Mouse (Mus musculus): Measurements from ENCODE around the gene Pnrc2. TPM values are rescaled to one million over a fixed set of nuclear protein-coding genes. Genes with fewer than 3 reads are reported as not detected.

Gene Pnrc2
- total RNA-seq, 2 experiments from 2014 or later = 106 TPM

- peak; percentile 44; the same call in 1 of the 2 replicates for ATAC-seq (replicated peaks; ENCODE audit: low FRiP score, poor library complexity, severe bottlenecking)
These were observed 39.4 kb downstream of the Pnrc2 start for GRCm38 (mm10) chr4:135834124-135834717.

- ATAC-seq (replicated peaks; ENCODE audit: low FRiP score, poor library complexity, severe bottlenecking) = no peak
These were observed 40.1 kb downstream of the Pnrc2 start for GRCm38 (mm10) chr4:135833301-135834123.

- ATAC-seq (replicated peaks; ENCODE audit: low FRiP score, poor library complexity, severe bottlenecking) = no peak
These were observed 41.6 kb downstream of the Pnrc2 start for GRCm38 (mm10) chr4:135832070-135832469.

- no peak for ATAC-seq (replicated peaks; ENCODE audit: low FRiP score, poor library complexity, severe bottlenecking)
These were observed 45.2 kb downstream of the Pnrc2 start for GRCm38 (mm10) chr4:135828491-135828890.

GRCm38 (mm10) chr4:135824254-135824653, 49.4 kb downstream of the Pnrc2 start:
- ATAC-seq (replicated peaks; ENCODE audit: low FRiP score, poor library complexity, severe bottlenecking) = no peak

- ATAC-seq (replicated peaks; ENCODE audit: low FRiP score, poor library complexity, severe bottlenecking) = peak; percentile 65; the same call in 1 of the 2 replicates
These were observed 50.4 kb downstream of the Pnrc2 start for GRCm38 (mm10) chr4:135823298-135823697.

GRCm38 (mm10) chr4:135821772-135822171, 51.9 kb downstream of the Pnrc2 start:
- no peak for ATAC-seq (replicated peaks; ENCODE audit: low FRiP score, poor library complexity, severe bottlenecking)

Other genes starting within 250 kb of the Pnrc2 start
- 2.7 and 3.8 TPM in 2 replicates for gene Ifnlr1, start 187.6 kb downstream of the Pnrc2 start, total RNA-seq (2015; ENCODE audit: low replicate concordance)
- 1.4 and 1.7 TPM in 2 replicates for gene Ifnlr1, start 187.6 kb downstream of the Pnrc2 start, total RNA-seq (2017; ENCODE audit: low replicate concordance)
- not detected in 2 replicates for gene Il22ra1, start 145.7 kb downstream of the Pnrc2 start, total RNA-seq (2015; ENCODE audit: low replicate concordance)
- gene Il22ra1, start 145.7 kb downstream of the Pnrc2 start, total RNA-seq (2017; ENCODE audit: low replicate concordance) = not detected in 2 replicates
- gene Myom3, start 114.1 kb downstream of the Pnrc2 start, total RNA-seq (2015; ENCODE audit: low replicate concordance) = not detected in 2 replicates
- gene Myom3, start 114.1 kb downstream of the Pnrc2 start, total RNA-seq (2017; ENCODE audit: low replicate concordance) = 0.51 TPM in 1 of 2 replicates, not detected in the other
- 116 and 151 TPM in 2 replicates for gene Srsf10, start 18.1 kb downstream of the Pnrc2 start, total RNA-seq (2015; ENCODE audit: low replicate concordance)
- 176 and 297 TPM in 2 replicates for gene Srsf10, start 18.1 kb downstream of the Pnrc2 start, total RNA-seq (2017; ENCODE audit: low replicate concordance)
- gene Cnr2, start 21.5 kb upstream of the Pnrc2 start, total RNA-seq (2015; ENCODE audit: low replicate concordance) = 2.9 and 5.2 TPM in 2 replicates
- 3.6 and 4.1 TPM in 2 replicates for gene Cnr2, start 21.5 kb upstream of the Pnrc2 start, total RNA-seq (2017; ENCODE audit: low replicate concordance)
- gene Fuca1, start 46.9 kb upstream of the Pnrc2 start, total RNA-seq (2015; ENCODE audit: low replicate concordance) = 9.2 and 15.2 TPM in 2 replicates
- 29.4 and 31.6 TPM in 2 replicates for gene Fuca1, start 46.9 kb upstream of the Pnrc2 start, total RNA-seq (2017; ENCODE audit: low replicate concordance)
- 17.3 and 45.4 TPM in 2 replicates for gene Hmgcl, start 72.6 kb upstream of the Pnrc2 start, total RNA-seq (2015; ENCODE audit: low replicate concordance)
- gene Hmgcl, start 72.6 kb upstream of the Pnrc2 start, total RNA-seq (2017; ENCODE audit: low replicate concordance) = 15.6 and 15.8 TPM in 2 replicates
- 2.3 and 7.9 TPM in 2 replicates for gene Gale, start 89.9 kb upstream of the Pnrc2 start, total RNA-seq (2015; ENCODE audit: low replicate concordance)
- gene Gale, start 89.9 kb upstream of the Pnrc2 start, total RNA-seq (2017; ENCODE audit: low replicate concordance) = 2.3 and 4.2 TPM in 2 replicates
- gene Lypla2, start 98.8 kb upstream of the Pnrc2 start, total RNA-seq (2015; ENCODE audit: low replicate concordance) = 14.6 and 25.2 TPM in 2 replicates
- 4.5 and 6.1 TPM in 2 replicates for gene Lypla2, start 98.8 kb upstream of the Pnrc2 start, total RNA-seq (2017; ENCODE audit: low replicate concordance)
- gene Pithd1, start 113.4 kb upstream of the Pnrc2 start, total RNA-seq (2015; ENCODE audit: low replicate concordance) = 24.4 and 34.5 TPM in 2 replicates
- 72.0 and 131 TPM in 2 replicates for gene Pithd1, start 113.4 kb upstream of the Pnrc2 start, total RNA-seq (2017; ENCODE audit: low replicate concordance)
- gene Eloa, start 147.9 kb upstream of the Pnrc2 start, total RNA-seq (2015; ENCODE audit: low replicate concordance) = 35.7 and 44.5 TPM in 2 replicates
- gene Eloa, start 147.9 kb upstream of the Pnrc2 start, total RNA-seq (2017; ENCODE audit: low replicate concordance) = 40.0 and 53.8 TPM in 2 replicates
- gene Rpl11, start 179.6 kb upstream of the Pnrc2 start, total RNA-seq (2015; ENCODE audit: low replicate concordance) = 304 and 345 TPM in 2 replicates
- gene Rpl11, start 179.6 kb upstream of the Pnrc2 start, total RNA-seq (2017; ENCODE audit: low replicate concordance) = 128 and 153 TPM in 2 replicates